Mouse (Mus musculus) olfactory bulb, adult 2 months (tissue): Measurements from ENCODE around the gene Slitrk1. TPM values are rescaled to one million over a fixed set of nuclear protein-coding genes. Genes with fewer than 3 reads are reported as not detected.

Source experiments
- H3K27ac ChIP-seq: fragments of 200-500 bp; 2 replicates; pipeline ENCODE4 v1.5.1; 2012; ENCODE audit warnings: low read depth, low read length; ENCODE audit not compliant: insufficient read depth
- H3K4me1 ChIP-seq: fragments of 200-500 bp; 2 replicates; pipeline ENCODE4 v1.6.1; 2012; ENCODE audit warnings: low read length; ENCODE audit not compliant: control insufficient read depth, insufficient read depth
- H3K4me3 ChIP-seq: fragments of 200-500 bp; 2 replicates; pipeline ENCODE4 v1.5.1; 2012; ENCODE audit warnings: mild to moderate bottlenecking, low read depth, low read length, moderate library complexity; ENCODE audit not compliant: insufficient read depth
- CTCF ChIP-seq: fragments of 200-500 bp; IDR thresholded peaks from 2 replicates; pipeline ENCODE4 v1.5.1; 2012; ENCODE audit warnings: low read depth, mild to moderate bottlenecking, low read length, moderate library complexity; ENCODE audit not compliant: insufficient read depth
- POLR2A ChIP-seq: fragments of 200-500 bp; IDR thresholded peaks from 2 replicates; pipeline ENCODE4 v1.6.1; 2012; ENCODE audit warnings: mild to moderate bottlenecking, low read depth, low read length, moderate library complexity; ENCODE audit not compliant: insufficient read depth
- WGBS: fragments of 180-500 bp; shearing (Covaris S2); methylation state at CpG from one replicate; pipeline ENCODE4 v1.1.7; 2018; 5-methylcytosine and 5-hydroxymethylcytosine counted together
- polyA plus RNA-seq: library from polyadenylated mRNA; stranded (reverse); fragments of >200 nt; gene quantifications from 2 replicates; pipeline ENCODE4 v1.2.4, GENCODE M21; 2012; ENCODE audit warnings: low replicate concordance; ENCODE audit not compliant: missing spikeins, insufficient read depth, insufficient read length

Gene Slitrk1
- polyA plus RNA-seq: not detected in 2 replicates

GRCm38 (mm10) chr14:108913714-108914263 is at the start of gene Slitrk1:
Slitrk1 (minus strand) TSS chr14:108914158.
- H3K4me3 ChIP-seq: peak within 1 kb of the TSS; percentile 63
- under 1% methylated on average over 25 of the region's 25 CpGs for WGBS
- H3K27ac ChIP-seq: peak within 1 kb of the TSS; percentile 84
- H3K4me1 ChIP-seq: no peaks in the 10 kb centered on the region
- TF ChIP-seq POLR2A (no peak), CTCF (no peak)

DNA sequence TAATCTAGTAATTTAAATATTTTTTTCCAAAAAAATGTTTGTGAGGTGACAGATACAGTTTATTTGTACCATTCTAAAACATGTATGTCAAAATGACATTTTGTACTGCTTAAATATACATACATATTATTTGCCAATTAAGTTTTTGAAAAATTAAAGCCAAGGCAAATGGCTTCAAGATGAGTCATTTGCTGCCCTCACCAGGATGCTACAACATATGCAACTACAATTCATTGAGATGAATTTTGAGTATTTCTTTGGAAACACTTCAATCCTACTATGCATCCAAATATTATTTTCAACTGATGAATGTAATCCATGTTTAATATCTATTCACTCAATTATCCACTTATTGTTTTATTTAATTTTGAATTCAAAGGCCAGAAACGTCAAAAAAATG is 21.8 kb upstream of the Slitrk1 start:
- 68% methylated on average over 1 of the region's 1 CpGs for WGBS
- H3K4me3 ChIP-seq: no peak overlapping the region
- TF ChIP-seq POLR2A: no peak
- no peak for TF ChIP-seq CTCF
- H3K4me1 ChIP-seq: no peaks in the 10 kb centered on the region
- no peak overlapping the region for H3K27ac ChIP-seq

DNA sequence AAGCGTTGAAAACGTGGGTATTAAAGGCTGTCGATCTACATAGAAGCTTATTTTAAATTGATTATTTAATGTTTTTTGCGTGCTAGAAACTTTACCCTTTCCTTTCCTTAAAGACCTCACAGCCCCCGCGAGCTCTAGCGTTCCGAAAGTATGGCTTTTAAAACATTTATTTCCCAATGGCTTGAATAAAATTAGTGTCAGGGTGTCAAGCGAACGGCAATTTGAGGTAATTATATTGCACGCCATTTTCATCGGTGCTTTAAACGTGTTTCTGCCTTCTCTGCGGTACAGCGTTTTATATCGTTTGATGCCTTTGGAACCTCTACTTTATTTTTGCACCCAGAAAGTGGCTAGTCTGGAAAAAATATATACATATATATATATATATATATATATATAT is 378 bp upstream of the Slitrk1 start:
- Histone ChIP-seq H3K4me1 (no peaks in the 10 kb centered on the region), H3K4me3 (peak overlapping the region; percentile 63; the same call in 1 of the 2 replicates), H3K27ac (peak overlapping the region; percentile 80; the same call in 1 of the 2 replicates)
- WGBS: 4% methylated on average over 16 of the region's 16 CpGs
- TF ChIP-seq CTCF: no peak
- no peak for TF ChIP-seq POLR2A

GRCm38 (mm10) chr14:108912876-108913490 is 975 bp downstream of the Slitrk1 start:
- WGBS: 1% methylated on average over 21 of the region's 21 CpGs

DNA sequence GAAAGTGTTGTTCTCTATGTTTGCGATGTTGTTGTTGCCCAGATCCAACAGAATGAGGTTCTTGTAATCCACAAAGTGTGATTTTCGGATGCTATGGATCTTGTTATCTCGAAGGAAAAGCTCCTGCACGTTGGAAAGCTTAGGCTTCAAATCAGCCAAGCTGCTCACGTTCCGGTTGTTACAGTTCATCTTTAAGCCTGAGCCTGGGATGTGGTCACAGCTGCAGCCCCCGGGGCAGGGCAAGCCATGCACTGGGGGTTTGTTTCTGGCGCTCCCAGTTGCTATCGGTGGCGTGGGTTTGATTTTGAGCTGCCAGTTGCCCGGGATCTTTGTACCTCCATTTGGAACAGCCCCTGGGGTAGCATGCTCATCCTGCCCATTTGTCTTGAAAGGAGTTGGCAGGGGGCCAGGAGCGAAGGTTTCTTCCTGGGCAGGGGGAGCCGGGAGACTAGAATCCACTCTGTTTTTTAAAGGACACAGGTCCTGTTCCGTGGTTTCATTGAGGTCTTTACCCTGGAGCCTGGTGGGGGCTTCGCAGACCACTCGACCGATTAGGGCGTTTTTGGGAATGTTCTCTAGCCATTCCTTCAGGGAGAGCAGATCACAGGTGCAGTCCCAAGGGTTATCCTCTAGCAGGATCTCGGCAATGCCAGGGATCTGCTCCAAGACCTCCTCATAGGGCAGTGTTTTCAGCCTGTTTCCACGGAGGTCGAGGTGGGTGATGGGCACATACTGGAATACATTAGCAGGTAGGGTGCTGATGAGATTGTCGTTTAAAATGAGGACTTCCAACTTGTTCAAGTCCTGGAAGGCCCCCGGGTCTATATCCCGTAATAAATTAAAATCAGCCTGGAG is 1.7 kb downstream of the Slitrk1 start:
- no peak for TF ChIP-seq POLR2A
- TF ChIP-seq CTCF: no peak
- H3K4me3 ChIP-seq: peak overlapping the region; percentile 63
- WGBS: under 1% methylated on average over 24 of the region's 24 CpGs

More at GRCm38 (mm10) chr14:108912876-108913490, 975 bp downstream of the Slitrk1 start:
- Histone ChIP-seq H3K4me1 (no peaks in the 10 kb centered on the region), H3K4me3 (peak overlapping the region; percentile 63), H3K27ac (peak overlapping the region; percentile 54; the same call in 1 of the 2 replicates)
- no peak for TF ChIP-seq POLR2A

DNA sequence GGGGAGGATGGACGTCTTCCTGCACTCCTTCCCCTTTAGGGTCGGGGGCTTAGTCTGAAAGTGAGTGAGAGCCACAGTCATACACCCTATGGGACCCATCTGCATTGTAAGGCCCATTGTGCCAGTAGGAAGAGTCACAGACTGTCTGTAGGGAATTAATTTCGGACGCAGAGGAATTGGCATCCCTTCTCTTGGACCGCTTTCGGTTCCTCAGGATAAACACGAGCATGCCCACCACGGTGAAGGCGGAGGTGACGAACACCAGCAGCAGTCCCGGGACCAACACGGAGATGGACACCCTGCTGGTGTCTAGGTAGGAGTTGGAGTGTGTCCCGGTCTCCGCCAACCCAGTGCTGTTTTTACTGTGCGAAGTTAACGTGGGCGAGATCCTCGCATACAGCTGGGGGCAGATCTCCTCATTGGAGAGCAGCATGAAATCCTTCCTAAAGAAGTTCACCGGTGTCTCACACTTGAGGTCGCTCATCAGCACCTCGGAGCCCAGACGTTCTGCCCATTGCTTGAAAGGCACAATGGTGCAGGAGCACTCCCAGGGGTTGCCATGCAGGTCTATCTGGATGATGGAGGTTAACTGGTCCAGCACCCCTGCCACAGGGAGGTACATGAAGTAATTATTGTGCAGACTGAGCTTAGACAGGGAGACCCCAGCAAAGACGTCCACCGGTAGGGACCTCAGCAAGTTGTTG is 2.7 kb downstream of the Slitrk1 start:
- 1% methylated on average over 24 of the region's 24 CpGs for WGBS
- H3K27ac ChIP-seq: peak overlapping the region; percentile 60
- H3K4me3 ChIP-seq: peak overlapping the region; percentile 63
- no peaks in the 10 kb centered on the region for H3K4me1 ChIP-seq
- TF ChIP-seq CTCF (no peak), POLR2A (no peak)

More for the DNA sequence above, 1.7 kb downstream of the Slitrk1 start:
- Histone ChIP-seq H3K27ac (peak overlapping the region; percentile 54), H3K4me1 (no peaks in the 10 kb centered on the region)

GRCm38 (mm10) chr14:108910449-108911137 is 3.4 kb downstream of the Slitrk1 start:
- Histone ChIP-seq H3K4me1 (no peaks in the 10 kb centered on the region), H3K4me3 (peak overlapping the region; percentile 63), H3K27ac (peak overlapping the region; percentile 60)
- TF ChIP-seq POLR2A: no peak
- no peak for TF ChIP-seq CTCF
- 11% methylated on average over 19 of the region's 19 CpGs for WGBS

GRCm38 (mm10) chr14:108909336-108909953 is 4.5 kb downstream of the Slitrk1 start:
- no peak overlapping the region for H3K27ac ChIP-seq
- H3K4me1 ChIP-seq: no peaks in the 10 kb centered on the region
- TF ChIP-seq POLR2A (no peak), CTCF (no peak)
- H3K4me3 ChIP-seq: peak overlapping the region; percentile 27; the same call in 1 of the 2 replicates
- WGBS: 27% methylated on average over 6 of the region's 6 CpGs
